Mouse (Mus musculus) left cerebral cortex, postnatal 25 days (tissue): ENCODE measurements at regions not wholly inside any gene's neighbourhood (a gene's known extent, or its start where the extent isn't known, plus 50 kb on each side); places are given as distances from the start of the nearest gene placed in this dataset.

Source experiments
- DNase-seq, 2 experiments: peaks; one replicate each; pipeline ENCODE4 v3.0.0; 2022; ENCODE audit warnings: low spot score in 2 of 2, mixed read lengths in 1 of 2
- intact Hi-C: fragments of 180-260 bp; cut with DNase I; formaldehyde crosslinking; loops from one replicate; pipeline ENCODE4 v1.15.1; 2025

DNA sequence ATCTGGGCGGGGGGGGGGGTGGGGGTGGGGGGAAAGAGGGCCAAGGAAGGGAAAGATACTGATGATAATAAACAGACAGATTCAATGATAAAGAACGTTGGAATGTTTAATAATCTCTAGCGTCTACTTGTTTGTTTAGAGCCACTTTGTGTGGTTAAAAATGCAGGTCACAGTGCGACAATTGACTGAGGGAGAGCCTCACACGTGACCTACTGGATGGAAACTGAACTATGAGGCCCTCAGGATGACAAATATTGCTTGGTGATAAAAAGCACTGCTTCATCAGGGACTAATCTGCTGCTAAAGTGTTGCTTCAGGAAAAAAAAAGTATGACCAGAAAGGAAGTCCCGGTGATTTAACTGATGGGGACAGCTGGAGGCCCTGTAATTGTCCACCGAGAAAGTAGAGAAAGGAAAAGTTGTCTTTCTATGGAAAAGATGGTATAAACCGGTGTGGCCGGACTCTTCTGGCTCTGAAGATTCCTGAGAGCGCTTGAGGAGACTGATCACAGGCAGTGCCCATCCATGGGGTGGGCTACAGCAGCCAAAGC is 269.3 kb downstream of the Foxo1 start:
- intact Hi-C loops = no loop called here
- no peak for DNase-seq

GRCm38 (mm10) chr3:52535411-52536021 is 267.4 kb downstream of the Foxo1 start:
- intact Hi-C loops = no loop called here
- no peak for DNase-seq

- intact Hi-C loops = no loop called here
Measured at GRCm38 (mm10) chr3:52534118-52534517, 266.0 kb downstream of the Foxo1 start.

DNA sequence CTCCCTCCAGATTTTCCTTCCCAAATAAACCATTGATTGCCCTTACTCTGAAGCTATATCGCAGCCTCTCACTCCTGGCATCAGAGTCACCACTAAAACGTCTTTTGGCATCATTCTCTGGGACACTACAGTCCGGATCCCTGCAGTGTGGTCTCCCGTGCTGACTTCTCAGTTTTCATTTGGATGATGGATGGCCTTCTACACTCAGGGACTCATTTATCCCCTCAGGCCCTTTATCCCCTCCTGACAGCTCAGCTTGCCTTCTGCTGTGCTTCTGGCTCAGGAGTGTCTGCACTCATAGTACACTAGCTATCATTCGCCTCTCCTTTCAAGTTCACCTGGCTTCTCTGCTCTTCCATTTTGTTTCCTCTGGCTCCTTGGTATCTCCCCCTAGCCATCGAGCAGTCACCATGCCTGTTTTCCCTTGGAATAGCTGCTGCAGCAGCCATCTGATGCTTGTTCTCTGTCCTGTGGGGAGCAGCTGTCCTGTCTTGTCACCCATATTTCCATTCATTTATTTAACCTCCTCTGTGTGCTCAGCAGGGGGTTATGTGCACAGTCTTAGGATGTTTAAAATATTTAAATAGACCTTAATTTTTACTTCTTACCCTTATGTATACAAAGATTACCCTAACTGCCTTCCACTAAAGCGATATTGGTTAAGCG is 263.7 kb downstream of the Foxo1 start:
- intact Hi-C loops = no loop called here
- DNase-seq = no peak

More at GRCm38 (mm10) chr3:52534118-52534517, 266.0 kb downstream of the Foxo1 start:
- no peak for DNase-seq

GRCm38 (mm10) chr3:52530406-52530970 is 262.4 kb downstream of the Foxo1 start:
- intact Hi-C loops = no loop called here
- DNase-seq = no peak

DNA sequence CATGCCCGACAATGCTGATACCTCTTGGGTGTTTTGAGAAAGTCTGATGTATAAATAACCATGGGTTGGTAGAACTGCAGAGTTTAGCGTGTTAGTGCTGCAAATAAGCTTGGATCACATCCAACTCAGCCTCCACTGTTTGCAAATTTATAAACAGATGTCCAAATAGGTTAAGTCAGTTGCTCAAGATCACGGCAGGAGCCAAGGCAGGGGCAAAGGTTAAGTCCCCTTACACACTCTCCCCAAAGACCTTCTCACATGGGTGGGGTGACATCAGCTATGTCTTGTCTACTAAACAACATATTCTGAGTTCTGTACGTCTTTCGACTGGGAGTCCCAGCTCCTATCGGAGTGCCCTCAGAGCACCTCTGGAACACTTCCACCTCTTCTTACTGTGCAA is 261.0 kb downstream of the Foxo1 start:
- DNase-seq = no peak

GRCm38 (mm10) chr3:52528521-52528920 is 260.4 kb downstream of the Foxo1 start:
- intact Hi-C loops = no loop called here
- no peak for DNase-seq

More for the DNA sequence above, 261.0 kb downstream of the Foxo1 start:
- intact Hi-C loops = no loop called here

DNA sequence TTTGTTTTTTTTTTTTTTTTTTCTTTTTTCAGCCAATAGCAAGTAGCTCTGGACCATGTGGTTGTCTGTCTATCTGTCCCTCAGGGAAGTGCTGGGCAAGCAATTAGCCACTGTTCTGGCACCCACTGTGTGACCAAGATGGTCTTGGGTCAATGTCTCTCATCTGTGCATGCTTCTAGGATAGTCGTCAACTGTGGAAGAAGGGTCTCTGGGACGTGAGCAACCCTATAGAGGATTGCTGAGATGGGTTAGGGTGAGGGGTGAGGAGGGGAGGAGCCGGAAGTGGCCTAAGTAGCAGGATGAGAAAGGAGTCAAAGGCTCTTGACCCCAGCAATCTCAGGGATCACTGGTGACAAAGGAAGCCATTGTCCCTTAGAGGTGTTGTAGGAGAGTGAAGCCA is 259.6 kb downstream of the Foxo1 start:
- intact Hi-C loops = no loop called here
- no peak for DNase-seq

- intact Hi-C loops = no loop called here
Measured at GRCm38 (mm10) chr3:52527010-52527754, 259.0 kb downstream of the Foxo1 start.

DNA sequence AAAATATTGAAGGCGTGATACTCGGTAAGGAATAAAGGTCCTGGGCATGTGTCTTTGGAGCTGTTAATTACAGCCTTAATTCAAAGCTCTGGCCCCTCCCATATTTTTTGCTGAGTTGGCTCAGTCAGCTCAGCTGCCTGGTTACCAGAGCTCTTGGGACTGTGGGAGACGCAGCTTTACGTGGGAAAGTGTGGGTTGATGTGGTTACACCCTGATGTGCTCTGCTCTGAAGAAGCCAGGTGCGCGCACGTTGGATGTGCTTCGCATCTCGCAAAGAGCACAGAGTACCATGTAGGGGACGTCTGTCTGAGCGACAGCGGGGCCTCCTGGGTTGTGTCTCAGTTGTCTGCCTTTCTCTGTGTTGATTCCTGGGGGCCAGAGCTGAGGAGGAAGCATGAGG is 254.8 kb downstream of the Foxo1 start:
- DNase-seq = no peak
- intact Hi-C loops = no loop called here

More at GRCm38 (mm10) chr3:52527010-52527754, 259.0 kb downstream of the Foxo1 start:
- no peak for DNase-seq

DNA sequence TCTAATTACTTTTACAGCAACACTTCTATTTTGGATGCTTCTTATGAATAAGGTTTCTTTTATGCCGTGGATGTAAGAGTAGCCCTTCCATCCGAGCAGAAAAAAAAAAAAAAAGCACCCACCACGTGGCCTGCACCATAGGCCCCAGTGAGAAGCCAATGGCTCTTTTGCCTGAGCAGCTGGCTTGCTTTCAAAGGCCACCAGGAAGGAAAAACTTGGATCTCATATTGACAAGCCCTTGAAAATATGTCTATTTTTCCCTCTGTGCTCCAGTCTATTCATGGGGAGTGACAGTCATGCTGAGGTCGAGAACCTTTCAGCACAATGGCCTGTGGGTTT is 252.4 kb downstream of the Foxo1 start:
- DNase-seq = peak in 1 of 2 experiments; percentile 29
- intact Hi-C loops = no loop called here

DNA sequence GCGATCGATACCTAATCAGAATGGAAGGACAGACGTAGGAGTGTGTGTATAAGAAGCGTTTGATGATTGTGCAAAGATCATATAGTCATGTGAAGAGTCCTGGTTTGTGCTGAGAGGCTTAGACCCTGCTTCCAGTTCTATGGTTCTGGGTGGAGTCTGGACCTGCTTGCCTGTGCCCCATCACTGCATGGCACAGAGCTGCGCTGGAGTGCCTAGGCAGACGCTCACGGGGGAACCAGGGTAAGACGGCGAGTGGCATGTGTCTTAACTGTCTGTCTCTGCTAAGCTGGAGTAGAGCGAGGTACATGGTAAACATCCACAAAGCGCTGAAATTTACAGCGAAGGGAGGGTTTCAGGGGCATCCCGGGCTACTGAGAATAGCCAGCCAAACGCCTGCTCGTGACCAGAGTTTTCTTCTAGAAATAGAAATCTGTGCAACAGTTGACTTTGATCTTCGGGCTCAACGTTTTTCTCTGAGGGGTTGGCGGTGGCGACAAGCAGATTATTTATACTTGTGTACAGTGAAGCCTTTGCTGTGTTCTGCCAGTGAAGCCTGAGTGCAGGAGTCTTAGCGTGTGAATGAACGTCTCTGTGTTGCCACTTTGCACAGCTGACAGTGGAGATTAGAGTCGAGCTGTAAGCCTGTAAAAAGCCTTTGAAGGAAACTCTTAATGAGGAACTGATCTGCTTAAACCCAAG is 251.9 kb downstream of the Foxo1 start:
- peak; percentile 30 to 55 for DNase-seq
- intact Hi-C loops = no loop called here

- intact Hi-C loops = no loop called here
- DNase-seq = no peak
Measured at GRCm38 (mm10) chr3:52517808-52518207, 249.7 kb downstream of the Foxo1 start.

DNA sequence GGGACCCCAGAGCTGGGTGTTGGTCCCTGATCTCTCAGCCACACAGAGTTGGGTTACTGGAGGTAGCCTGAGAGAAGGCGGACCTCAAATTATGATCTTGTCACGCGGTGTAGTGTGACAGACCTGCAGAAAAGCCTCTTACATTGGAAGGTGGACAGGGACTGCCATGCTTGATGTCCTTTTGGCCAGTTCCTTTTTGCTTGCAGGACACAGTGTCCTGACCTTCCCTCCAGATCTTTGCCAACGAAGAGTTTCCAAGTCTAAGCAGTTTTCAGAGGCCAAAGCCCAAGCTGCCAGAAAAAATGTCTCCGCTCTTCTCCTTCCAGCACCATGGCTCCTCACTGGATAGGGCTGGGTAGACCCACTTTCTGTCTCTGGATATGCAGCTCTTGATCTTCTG is 248.6 kb downstream of the Foxo1 start:
- intact Hi-C loops = no loop called here
- DNase-seq = no peak

DNA sequence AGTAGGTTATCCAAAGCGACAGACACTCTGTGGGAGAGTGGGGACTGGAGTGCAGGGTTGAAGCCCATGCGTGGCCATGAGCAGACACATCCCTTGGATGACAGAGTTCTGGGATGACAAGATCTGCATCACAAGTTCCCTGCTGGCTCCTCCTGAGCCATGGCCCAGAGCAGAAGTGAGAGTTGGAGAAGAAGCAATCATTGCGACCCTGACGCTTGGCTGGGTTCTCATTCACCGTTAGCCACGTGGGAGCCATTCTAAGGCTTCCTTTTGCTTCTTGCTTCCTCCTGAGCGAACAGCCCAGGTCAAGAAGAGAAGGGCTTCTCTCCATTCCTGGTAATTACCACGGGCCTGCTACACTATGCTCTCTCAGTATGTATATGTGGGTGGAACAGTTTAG is 244.6 kb downstream of the Foxo1 start:
- intact Hi-C loops = loop anchor here (5.0 kb wide), 1 partner anchor 245 kb away; the partner anchor contains the start of gene Foxo1
- no peak for DNase-seq

GRCm38 (mm10) chr3:52511549-52511948 is 243.4 kb downstream of the Foxo1 start:
- intact Hi-C loops = loop anchor here (2.0 to 5.0 kb wide), 2 partner anchors 67 to 244 kb away; partner anchors contain the start of gene Foxo1

DNA sequence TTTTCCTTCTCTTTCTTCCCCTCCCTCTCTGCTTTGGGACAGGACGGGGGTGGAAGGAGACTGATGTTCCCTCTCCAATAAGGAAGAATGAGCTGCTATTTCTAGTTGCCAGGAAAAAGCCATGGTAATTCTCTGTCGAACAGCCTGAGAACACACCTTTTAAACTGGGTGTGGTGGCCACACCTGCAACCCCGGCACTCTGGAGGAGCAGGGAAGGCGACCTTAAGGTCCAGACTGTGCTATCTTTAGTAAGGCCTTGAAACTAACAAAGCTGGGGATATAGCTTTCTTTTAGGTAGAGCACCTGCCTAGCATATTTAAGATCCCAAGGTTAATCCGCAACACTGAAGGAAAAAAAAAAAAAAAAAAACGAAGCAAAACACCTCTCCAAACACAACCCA is 242.7 kb downstream of the Foxo1 start:
- no peak for DNase-seq
- intact Hi-C loops = loop anchor here (1.0 to 5.0 kb wide), 3 partner anchors 68 to 244 kb away; partner anchors contain the start of gene Foxo1

More at GRCm38 (mm10) chr3:52511549-52511948, 243.4 kb downstream of the Foxo1 start:
- DNase-seq = peak in 1 of 2 experiments; percentile 43

DNA sequence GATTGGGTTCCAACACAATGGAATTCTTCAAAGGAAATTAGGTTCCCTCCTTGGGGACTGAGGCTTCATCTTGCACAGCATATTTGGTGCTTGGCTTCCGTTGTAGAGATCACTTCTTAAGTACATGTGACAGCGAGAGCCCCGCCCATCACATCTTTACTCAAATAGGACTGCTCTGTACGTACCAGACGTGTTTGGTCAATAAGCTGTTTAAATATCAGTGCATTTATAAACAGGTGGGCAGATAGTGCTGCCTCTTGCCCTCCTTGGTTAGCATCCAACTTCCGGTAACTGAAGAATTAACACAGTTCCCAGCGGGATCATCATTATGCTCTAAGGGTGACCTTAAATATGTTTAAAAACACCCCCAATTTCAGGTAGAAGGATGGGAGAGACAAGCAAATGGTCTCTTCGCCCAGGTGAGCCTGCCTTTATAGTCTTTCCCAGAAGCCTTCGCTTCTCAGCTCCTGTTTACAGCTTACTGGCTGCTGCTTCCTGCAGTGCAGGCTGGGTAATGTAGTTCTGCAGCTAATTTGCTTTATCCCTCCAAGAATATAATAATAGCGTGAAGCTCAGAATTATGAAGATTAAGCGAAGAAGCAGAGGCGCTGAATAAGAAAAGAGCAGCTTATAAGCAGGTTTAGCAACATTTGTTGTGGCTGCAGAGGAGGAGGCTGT is 242.1 kb downstream of the Foxo1 start:
- intact Hi-C loops = loop anchor here (1.0 to 5.0 kb wide), 3 partner anchors 69 to 243 kb away; partner anchors contain the start of gene Foxo1
- DNase-seq = peak; percentile 74 to 89

GRCm38 (mm10) chr3:52503925-52504324 is 235.8 kb downstream of the Foxo1 start:
- DNase-seq = peak; percentile 71 to 89
- intact Hi-C loops = loop anchor here (5.0 kb wide), 1 partner anchor 232 kb away; no protein-coding TSS in a partner anchor
